Mouse (Mus musculus): ENCODE results near the gene Syce3. TPM values are rescaled to one million over a fixed set of nuclear protein-coding genes. Genes with fewer than 3 reads are reported as not detected.
"Not testable (repeated sequence)": the region's sequence is repeated elsewhere in the genome, so short reads cannot be mapped to it uniquely, and the experiment has no call there.

Gene Syce3
- polyA plus RNA-seq, 1 experiment from 2014 or later, result not detected

DNA sequence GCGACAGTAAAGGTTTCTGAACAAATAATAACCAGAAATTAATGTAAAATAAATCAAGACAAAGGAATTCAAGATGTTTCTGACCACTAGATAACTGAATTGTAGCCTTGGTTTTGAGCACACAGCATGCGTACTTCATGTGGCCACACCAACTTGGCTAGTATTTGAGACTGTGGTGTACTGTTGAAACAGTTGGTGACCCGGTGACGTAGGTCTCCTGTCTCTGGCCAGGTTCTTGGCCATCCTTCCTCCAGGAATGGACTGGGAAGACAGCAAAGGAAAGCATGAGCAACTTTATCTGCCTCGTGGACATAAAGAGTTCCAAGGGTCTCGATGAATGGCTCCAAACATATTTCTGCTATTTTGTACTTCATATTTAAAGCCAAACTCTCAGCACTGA, 21.5 kb upstream of the Syce3 start:
- Histone ChIP-seq H3K36me3 (peaks cover 14% of the 10 kb centered on the region), H3K27me3 (no peaks in the 10 kb centered on the region), H3K4me3 (replicated peaks) (no peak overlapping the region), H3K9ac (no peak overlapping the region), H3K27ac (no peak overlapping the region), H3K9me3 (replicated peaks) (no peaks in the 10 kb centered on the region), H3K4me2 (no peak overlapping the region), H3K4me1 (replicated peaks) (peaks cover 47% of the 10 kb centered on the region)
- DNase-seq (no peak), ATAC-seq (ENCODE audit: low read depth) (no peak)
- WGBS (ENCODE audit: insufficient replicate concordance), result 84% methylated on average over 6 of the region's 6 CpGs

DNA sequence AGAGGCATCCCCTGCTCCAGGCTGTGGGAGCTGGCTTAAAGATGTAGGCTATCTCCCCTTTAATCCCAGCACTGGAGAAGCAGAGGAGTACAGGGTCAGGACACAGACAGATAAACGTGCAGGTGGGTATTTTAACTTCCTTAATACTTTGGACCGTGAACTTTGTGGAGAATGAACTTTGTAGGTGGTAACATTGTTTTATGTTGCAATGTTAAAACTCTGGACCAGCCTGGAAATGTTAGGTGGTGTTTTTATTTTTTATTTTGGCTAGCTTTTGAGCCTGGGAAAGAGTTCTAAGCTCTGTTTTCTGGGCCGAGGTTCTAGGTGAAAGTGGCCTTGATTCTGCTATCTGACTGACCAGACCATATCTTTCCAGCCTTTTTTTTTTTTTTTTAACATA, 21.0 kb upstream of the Syce3 start:
- no peak for DNase-seq
- H3K9ac ChIP-seq, result peak overlapping the region; percentile 53
- peak overlapping the region; percentile 83; the same call in 1 of the 2 replicates for H3K4me3 ChIP-seq (replicated peaks)
- H3K27me3 ChIP-seq, result no peaks in the 10 kb centered on the region
- H3K27ac ChIP-seq, result no peak overlapping the region
- 59% methylated on average over 3 of the region's 3 CpGs for WGBS (ENCODE audit: insufficient replicate concordance)
- peaks cover 20% of the 10 kb centered on the region for H3K36me3 ChIP-seq
- no peak for ATAC-seq (ENCODE audit: low read depth)
- peak overlapping the region; percentile 94 for H3K4me2 ChIP-seq
- peaks cover 50% of the 10 kb centered on the region for H3K4me1 ChIP-seq (replicated peaks)
- H3K9me3 ChIP-seq (replicated peaks), result no peaks in the 10 kb centered on the region

GRCm38 (mm10) chr15:89430771-89431170, 20.5 kb upstream of the Syce3 start:
- not testable (repeated sequence) for ATAC-seq (ENCODE audit: low read depth); DNase-seq; H3K9ac ChIP-seq; H3K27me3 ChIP-seq; H3K9me3 ChIP-seq (replicated peaks); H3K27ac ChIP-seq
- 58% methylated on average over 9 of the region's 9 CpGs for WGBS (ENCODE audit: insufficient replicate concordance)
- peak overlapping the region; percentile 83 for H3K4me3 ChIP-seq (replicated peaks)
- peaks cover 55% of the 10 kb centered on the region for H3K4me1 ChIP-seq (replicated peaks)
- peaks cover 25% of the 10 kb centered on the region for H3K36me3 ChIP-seq
- peak overlapping the region; percentile 94 for H3K4me2 ChIP-seq

DNA sequence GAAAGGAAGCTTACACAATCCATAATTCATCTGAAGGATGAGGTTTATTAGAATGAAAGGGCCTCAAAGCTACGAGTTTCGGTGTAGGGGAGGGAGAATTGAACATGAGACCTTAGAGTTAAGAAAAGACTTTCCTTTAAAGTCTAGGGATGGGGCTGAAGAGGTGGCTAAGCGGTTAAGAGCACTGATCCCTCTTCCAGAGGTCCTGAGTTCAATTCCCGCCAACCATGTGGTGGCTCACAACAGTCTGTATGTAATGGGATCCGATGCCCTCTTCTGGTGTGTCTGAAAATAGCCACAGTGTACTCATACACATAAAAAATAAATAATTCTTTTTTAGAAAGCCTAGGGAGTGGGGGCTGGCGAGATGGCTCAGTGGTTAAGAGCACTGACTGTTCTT, 20.0 kb upstream of the Syce3 start:
- peaks cover 59% of the 10 kb centered on the region for H3K4me1 ChIP-seq (replicated peaks)
- WGBS (ENCODE audit: insufficient replicate concordance), result 30% methylated on average over 6 of the region's 6 CpGs
- peak overlapping the region; percentile 88 for H3K9ac ChIP-seq
- H3K9me3 ChIP-seq (replicated peaks), result no peaks in the 10 kb centered on the region
- peaks cover 29% of the 10 kb centered on the region for H3K36me3 ChIP-seq
- H3K27me3 ChIP-seq, result no peaks in the 10 kb centered on the region
- H3K4me2 ChIP-seq, result peak overlapping the region; percentile 94
- peak overlapping the region; percentile 83 for H3K4me3 ChIP-seq (replicated peaks)
- H3K27ac ChIP-seq, result peak overlapping the region; percentile 100
- ATAC-seq (ENCODE audit: low read depth) (no peak), DNase-seq (no peak)

GRCm38 (mm10) chr15:89429352-89430221, 19.3 kb upstream of the Syce3 start, which contains the start of the genes C730034F03Rik, Gm44502 and Chkb:
TSS of gene C730034F03Rik (plus strand) at chr15:89429589.
TSS of gene Gm44502 (minus strand) at chr15:89429696.
TSS of gene Chkb (minus strand) at chr15:89429908.
- DNase-seq, result peak; percentile 91
- H3K4me1 ChIP-seq (replicated peaks), result peaks cover 64% of the 10 kb centered on the region
- peak within 1 kb of the TSS; percentile 88 for H3K9ac ChIP-seq
- H3K4me3 ChIP-seq (replicated peaks), result peak within 1 kb of the TSS; percentile 83
- ATAC-seq (ENCODE audit: low read depth), result peak; percentile 90
- H3K27ac ChIP-seq, result peak within 1 kb of the TSS; percentile 100
- peaks cover 29% of the 10 kb centered on the region for H3K36me3 ChIP-seq
- no peaks in the 10 kb centered on the region for H3K9me3 ChIP-seq (replicated peaks)
- H3K27me3 ChIP-seq, result no peaks in the 10 kb centered on the region
- WGBS (ENCODE audit: insufficient replicate concordance), result under 1% methylated on average over 70 of the region's 70 CpGs
- peak within 1 kb of the TSS; percentile 94 for H3K4me2 ChIP-seq

DNA sequence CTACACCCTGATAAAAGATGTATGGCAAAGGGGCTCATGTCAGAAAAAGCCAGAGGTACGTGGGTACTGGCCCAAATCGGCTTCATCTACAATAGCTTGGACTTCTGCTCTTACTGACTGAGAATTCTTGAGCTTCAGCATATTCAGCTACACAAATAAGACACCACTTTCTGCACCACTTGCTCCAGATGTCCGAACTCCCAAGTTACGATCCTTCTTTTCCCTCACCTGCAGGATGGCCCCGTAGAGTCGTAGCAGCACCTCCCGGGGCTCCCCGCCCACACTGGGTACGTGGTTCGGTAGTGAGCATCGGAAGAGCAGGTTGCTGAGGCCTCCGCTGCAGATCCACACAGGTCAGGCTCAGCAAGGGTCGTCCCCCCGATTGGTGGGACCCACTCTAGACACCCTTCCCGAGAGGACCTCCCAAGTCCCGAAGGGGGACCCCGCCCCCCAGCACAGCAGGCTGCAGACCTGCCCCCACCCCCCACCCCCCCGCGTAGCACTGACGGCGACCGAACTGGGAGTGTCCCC, 18.6 kb upstream of the Syce3 start:
- peak overlapping the region; percentile 83 for H3K4me3 ChIP-seq (replicated peaks)
- no peaks in the 10 kb centered on the region for H3K9me3 ChIP-seq (replicated peaks)
- WGBS (ENCODE audit: insufficient replicate concordance), result 9% methylated on average over 22 of the region's 22 CpGs
- ATAC-seq (ENCODE audit: low read depth) (peak; percentile 9), DNase-seq (no peak)
- H3K4me2 ChIP-seq, result peak overlapping the region; percentile 94
- H3K27me3 ChIP-seq, result no peaks in the 10 kb centered on the region
- peaks cover 60% of the 10 kb centered on the region for H3K4me1 ChIP-seq (replicated peaks)
- peak overlapping the region; percentile 88 for H3K9ac ChIP-seq
- peak overlapping the region; percentile 100 for H3K27ac ChIP-seq
- H3K36me3 ChIP-seq, result peaks cover 29% of the 10 kb centered on the region

- ATAC-seq (ENCODE audit: low read depth), result no peak
Observed at GRCm38 (mm10) chr15:89428136-89428790, 18.0 kb upstream of the Syce3 start.

DNA sequence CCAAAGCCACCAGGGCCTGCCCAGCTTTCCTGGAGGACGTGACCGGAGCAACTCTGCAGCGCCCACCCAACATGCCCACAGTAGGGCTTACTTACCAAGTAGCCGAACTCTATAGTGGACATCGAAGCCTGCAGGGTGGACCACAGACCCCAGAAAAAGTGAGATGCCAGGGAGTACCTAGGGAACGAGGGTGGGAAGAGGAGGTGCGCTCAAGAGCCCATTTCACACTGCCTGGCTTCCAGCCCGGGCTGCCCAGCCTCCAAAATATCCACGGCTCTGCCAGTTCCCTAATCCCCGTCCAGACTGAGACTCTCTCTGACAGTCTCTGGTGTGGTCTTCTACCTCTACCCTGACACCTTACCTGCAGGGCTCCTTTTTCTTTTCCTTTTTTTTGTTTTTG, 16.4 kb upstream of the Syce3 start:
- DNase-seq (no peak), ATAC-seq (ENCODE audit: low read depth) (no peak)
- H3K27ac ChIP-seq, result no peak overlapping the region
- no peak overlapping the region for H3K9ac ChIP-seq
- no peak overlapping the region for H3K4me3 ChIP-seq (replicated peaks)
- no peaks in the 10 kb centered on the region for H3K9me3 ChIP-seq (replicated peaks)
- 86% methylated on average over 10 of the region's 10 CpGs for WGBS (ENCODE audit: insufficient replicate concordance)
- H3K4me2 ChIP-seq, result no peak overlapping the region
- peaks cover 53% of the 10 kb centered on the region for H3K4me1 ChIP-seq (replicated peaks)
- peaks cover 31% of the 10 kb centered on the region for H3K36me3 ChIP-seq
- H3K27me3 ChIP-seq, result no peaks in the 10 kb centered on the region

More at GRCm38 (mm10) chr15:89428136-89428790, 18.0 kb upstream of the Syce3 start:
- H3K36me3 ChIP-seq, result peaks cover 29% of the 10 kb centered on the region
- H3K27ac ChIP-seq, result peak overlapping the region; percentile 100; the same call in 1 of the 2 replicates
- H3K9me3 ChIP-seq (replicated peaks), result no peaks in the 10 kb centered on the region
- H3K4me1 ChIP-seq (replicated peaks), result peaks cover 60% of the 10 kb centered on the region
- peak overlapping the region; percentile 94 for H3K4me2 ChIP-seq
- WGBS (ENCODE audit: insufficient replicate concordance), result 83% methylated on average over 19 of the region's 19 CpGs
- no peak for DNase-seq
- no peaks in the 10 kb centered on the region for H3K27me3 ChIP-seq
- peak overlapping the region; percentile 88 for H3K9ac ChIP-seq
- peak overlapping the region; percentile 83 for H3K4me3 ChIP-seq (replicated peaks)

GRCm38 (mm10) chr15:89425711-89426121, 15.4 kb upstream of the Syce3 start, which contains the start of gene Cpt1b:
TSS of gene Cpt1b (minus strand) at chr15:89425863.
- ATAC-seq (ENCODE audit: low read depth), result no peak
- Histone ChIP-seq H3K4me3 (replicated peaks) (0 out of 2 replicates have a peak within 1 kb of the TSS, but pooled peaks have one; percentile 13), H3K27ac (peak within 1 kb of the TSS; percentile 39; the same call in 1 of the 2 replicates), H3K4me2 (peak within 1 kb of the TSS; percentile 34), H3K27me3 (no peaks in the 10 kb centered on the region), H3K4me1 (replicated peaks) (peaks cover 43% of the 10 kb centered on the region), H3K9ac (no peak within 1 kb of the TSS), H3K9me3 (replicated peaks) (no peaks in the 10 kb centered on the region), H3K36me3 (peaks cover 31% of the 10 kb centered on the region)
- DNase-seq, result no peak
- 56% methylated on average over 6 of the region's 6 CpGs for WGBS (ENCODE audit: insufficient replicate concordance)

DNA sequence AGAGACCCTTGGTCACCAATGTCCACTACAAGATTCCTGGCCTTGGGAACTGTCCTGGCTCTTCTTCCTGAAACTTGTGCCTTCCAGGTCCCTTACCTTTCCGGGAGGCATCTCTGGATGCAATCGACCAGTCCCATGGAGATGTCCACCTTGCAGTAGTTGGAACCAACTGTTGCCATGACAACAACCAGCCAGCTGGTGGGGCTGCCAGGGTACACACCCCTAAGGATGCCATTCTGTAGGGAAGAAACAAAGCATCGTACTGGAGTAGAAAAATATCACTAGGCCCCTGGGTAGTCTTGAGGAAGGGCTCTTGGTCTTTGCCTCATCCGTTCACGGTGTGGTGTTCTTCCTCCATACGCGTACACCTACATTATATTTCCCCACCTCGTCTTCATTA, 14.3 kb upstream of the Syce3 start:
- Histone ChIP-seq H3K27ac (no peak overlapping the region), H3K4me2 (no peak overlapping the region), H3K9ac (no peak overlapping the region), H3K36me3 (peaks cover 39% of the 10 kb centered on the region), H3K9me3 (replicated peaks) (no peaks in the 10 kb centered on the region), H3K4me3 (replicated peaks) (no peak overlapping the region), H3K4me1 (replicated peaks) (peaks cover 35% of the 10 kb centered on the region), H3K27me3 (no peaks in the 10 kb centered on the region)
- WGBS (ENCODE audit: insufficient replicate concordance), result 72% methylated on average over 8 of the region's 8 CpGs
- ATAC-seq (ENCODE audit: low read depth) (no peak), DNase-seq (no peak)

DNA sequence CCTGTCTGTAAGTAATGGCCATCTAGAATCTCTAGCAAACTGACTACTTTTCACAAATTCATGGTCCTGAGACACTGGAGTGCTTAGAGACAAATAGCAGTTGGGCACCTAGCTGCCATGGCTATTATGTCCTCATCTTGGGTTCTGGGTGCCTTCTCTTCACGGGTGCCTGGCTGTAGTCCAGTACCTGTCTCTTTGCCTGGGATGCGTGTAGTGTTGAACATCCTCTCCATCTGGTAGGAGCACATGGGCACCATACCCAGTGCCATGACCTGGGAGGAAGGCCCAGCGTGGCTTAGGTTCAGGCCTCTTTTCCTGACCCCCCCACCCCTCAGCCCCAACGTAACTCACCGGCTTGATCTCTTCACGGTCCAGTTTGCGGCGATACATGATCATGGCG, 11.6 kb upstream of the Syce3 start:
- DNase-seq, result no peak
- Histone ChIP-seq H3K9ac (no peak overlapping the region), H3K9me3 (replicated peaks) (no peaks in the 10 kb centered on the region), H3K4me3 (replicated peaks) (no peak overlapping the region), H3K4me1 (replicated peaks) (peaks cover 17% of the 10 kb centered on the region), H3K4me2 (no peak overlapping the region), H3K36me3 (peaks cover 26% of the 10 kb centered on the region), H3K27ac (no peak overlapping the region), H3K27me3 (no peaks in the 10 kb centered on the region)
- 86% methylated on average over 9 of the region's 9 CpGs for WGBS (ENCODE audit: insufficient replicate concordance)
- ATAC-seq (ENCODE audit: low read depth), result no peak
